ENCODE assay signal across 12 mouse cellular contexts in genomic region chr17:10397336-10397735, GRCm38 (mm10).
DNase-seq lines count a peak whose midpoint lies in the region; ATAC-seq and TF ChIP-seq lines count a peak whose summit lies in the region.
"Had no signal": no experiment of that assay in that cellular context is flagged by ENCODE, and none has a peak within 500 bp of the region (broad histone marks: within the 10 kb centered on the region; RNA-seq: fewer than 3 reads in every experiment).

No protein-coding gene starts in this region.

- no peak for TF ChIP-seq CTCF in cortical plate, adult 2 months (IDR thresholded peaks at IDR 0.05; ENCODE audit: extremely low read depth, insufficient read depth, low read length)
- no peak for TF ChIP-seq CTCF in liver, postnatal 0 days (IDR thresholded peaks at IDR 0.05; ENCODE audit: low read depth)

- peaks cover 50 to 69% of the 10 kb centered on the region in 2 experiments for H3K4me1 ChIP-seq in heart, embryonic 14.5 days (ENCODE audit: control insufficient read depth in 2 of 2, insufficient read depth in 2 of 2, low read length in 2 of 2)
- H3K4me1 ChIP-seq in cortical plate, adult 2 months (ENCODE audit: control insufficient read depth, insufficient read depth, low read length), result peaks cover 2% of the 10 kb centered on the region; the same call in 1 of the 2 replicates
- H3K4me1 ChIP-seq in midbrain, embryonic 10.5 days, result peaks cover 66% of the 10 kb centered on the region
- H3K4me1 ChIP-seq in liver, postnatal 0 days (ENCODE audit: insufficient read depth), result peaks cover 6% of the 10 kb centered on the region; the same call in 1 of the 2 replicates

- H3K4me3 ChIP-seq in heart, embryonic 14.5 days (ENCODE audit: control insufficient read depth in 1 of 2, insufficient read depth in 1 of 2, low read depth in 1 of 2, low read length in 2 of 2), result no peak overlapping the region
- no peak overlapping the region for H3K4me3 ChIP-seq in cortical plate, adult 2 months (ENCODE audit: insufficient read depth, low read length)
- no peak overlapping the region for H3K4me3 ChIP-seq in midbrain, embryonic 10.5 days
- H3K4me3 ChIP-seq in liver, postnatal 0 days (ENCODE audit: low read depth, low read length), result no peak overlapping the region
- H3K4me3 ChIP-seq: kidney, embryonic 15.5 days; neural tube, embryonic 12.5 days had no signal

- no peak for TF ChIP-seq POLR2A in cortical plate, adult 2 months (IDR thresholded peaks at IDR 0.05; ENCODE audit: extremely low read depth, insufficient read depth, low read length)

- ATAC-seq in heart, embryonic 14.5 days (ENCODE audit: insufficient number of reproducible peaks, insufficient read depth, low FRiP score, low read depth), result no peak
- ATAC-seq in liver, postnatal 0 days, result no peak

- no peaks in the 10 kb centered on the region for H3K36me3 ChIP-seq in heart, embryonic 14.5 days (ENCODE audit: control insufficient read depth, insufficient read depth, low read length)
- no peaks in the 10 kb centered on the region for H3K36me3 ChIP-seq in midbrain, embryonic 10.5 days
- no peaks in the 10 kb centered on the region for H3K36me3 ChIP-seq in liver, postnatal 0 days (replicated peaks; ENCODE audit: insufficient read depth, low read length)
- H3K36me3 ChIP-seq: kidney, embryonic 15.5 days; neural tube, embryonic 12.5 days had no signal

- TF ChIP-seq EP300 in liver, postnatal 0 days (IDR thresholded peaks at IDR 0.05; ENCODE audit: low read depth), result no peak

- H3K9ac ChIP-seq in heart, embryonic 14.5 days (ENCODE audit: low read length), result no peak overlapping the region
- H3K9ac ChIP-seq in liver, postnatal 0 days (replicated peaks), result no peak overlapping the region
- H3K9ac ChIP-seq: kidney, embryonic 15.5 days; neural tube, embryonic 12.5 days had no signal

- WGBS in heart, embryonic 14.5 days, result 33% methylated on average over 11 of the region's 11 CpGs
- 86% methylated on average over 11 of the region's 11 CpGs for WGBS in midbrain, embryonic 10.5 days
- WGBS in liver, postnatal 0 days (ENCODE audit: insufficient replicate concordance), result 60% methylated on average over 11 of the region's 11 CpGs

- peak overlapping the region; percentile 3; the same call in 1 of the 2 replicates for H3K4me2 ChIP-seq in heart, embryonic 14.5 days (ENCODE audit: low read length)
- no peak overlapping the region for H3K4me2 ChIP-seq in liver, postnatal 0 days (ENCODE audit: low read depth, low read length)
- H3K4me2 ChIP-seq: kidney, embryonic 15.5 days; neural tube, embryonic 12.5 days had no signal

- peak overlapping the region; percentile 28 to 70 for H3K27ac ChIP-seq in heart, embryonic 14.5 days (replicated peaks in 1 of 2; ENCODE audit: control insufficient read depth in 1 of 2, insufficient read depth in 1 of 2, low read depth in 2 of 2, low read length in 2 of 2)
- peak overlapping the region; percentile 17 for H3K27ac ChIP-seq in cortical plate, adult 2 months (ENCODE audit: insufficient read depth, low read length)
- peak overlapping the region; percentile 55; the same call in 1 of the 2 replicates for H3K27ac ChIP-seq in midbrain, embryonic 10.5 days (replicated peaks)
- H3K27ac ChIP-seq in liver, postnatal 0 days (ENCODE audit: low read depth), result no peak overlapping the region
- H3K27ac ChIP-seq: kidney, embryonic 15.5 days; neural tube, embryonic 12.5 days had no signal

- H3K27me3 ChIP-seq in heart, embryonic 14.5 days (ENCODE audit: control insufficient read depth, insufficient read depth, low read length), result no peaks in the 10 kb centered on the region
- H3K27me3 ChIP-seq in midbrain, embryonic 10.5 days (ENCODE audit: low read depth, poor library complexity, severe bottlenecking), result no peaks in the 10 kb centered on the region
- no peaks in the 10 kb centered on the region for H3K27me3 ChIP-seq in liver, postnatal 0 days (ENCODE audit: insufficient read depth, low read length)
- H3K27me3 ChIP-seq: kidney, embryonic 15.5 days; neural tube, embryonic 12.5 days had no signal

- intact Hi-C loops in heart, postnatal 36 days (cut with DNase I), result no loop called here

- H3K9me3 ChIP-seq in heart, embryonic 14.5 days (ENCODE audit: control insufficient read depth, low read length), result no peaks in the 10 kb centered on the region
- H3K9me3 ChIP-seq in midbrain, embryonic 10.5 days (replicated peaks), result no peaks in the 10 kb centered on the region
- no peaks in the 10 kb centered on the region for H3K9me3 ChIP-seq in liver, postnatal 0 days (ENCODE audit: low read length)
- H3K9me3 ChIP-seq: kidney, embryonic 15.5 days; neural tube, embryonic 12.5 days had no signal

- DNase-seq in heart, postnatal 36 days, result no peak
- peak; percentile 39 for DNase-seq in ZHBTc4 (ENCODE audit: low read depth, low spot score)
- no peak for DNase-seq in midbrain, embryonic 10.5 days (ENCODE audit: low spot score)
- no peak for DNase-seq in right cerebral cortex, postnatal 25 days
- DNase-seq in liver, postnatal 0 days, result no peak
- DNase-seq: gastrocnemius, postnatal 25 days; lung, adult 18-20 months; right cerebral cortex, postnatal 14 days had no signal
